Mouse (Mus musculus): ENCODE data around the gene Cntnap1. TPM values are rescaled to one million over a fixed set of nuclear protein-coding genes. Genes with fewer than 3 reads are reported as not detected.

Gene Cntnap1
- polyA plus RNA-seq, 1 experiment = 89.5 TPM

GRCm38 (mm10) chr11:101180846-101181740 lies 10.8 kb downstream of the Cntnap1 start:
- H3K27ac ChIP-seq (ENCODE audit: insufficient read depth, low read length) = no peak overlapping the region
- H3K4me1 ChIP-seq (ENCODE audit: control insufficient read depth, insufficient read depth, low read length) = no peaks in the 10 kb centered on the region
- H3K4me3 ChIP-seq (ENCODE audit: insufficient read depth, low read length) = no peak overlapping the region
- peak; percentile 79 for TF ChIP-seq CTCF (IDR thresholded peaks at IDR 0.05; ENCODE audit: extremely low read depth, insufficient read depth, low read length)
- TF ChIP-seq POLR2A (IDR thresholded peaks at IDR 0.05; ENCODE audit: extremely low read depth, insufficient read depth, low read length) = no peak

DNA sequence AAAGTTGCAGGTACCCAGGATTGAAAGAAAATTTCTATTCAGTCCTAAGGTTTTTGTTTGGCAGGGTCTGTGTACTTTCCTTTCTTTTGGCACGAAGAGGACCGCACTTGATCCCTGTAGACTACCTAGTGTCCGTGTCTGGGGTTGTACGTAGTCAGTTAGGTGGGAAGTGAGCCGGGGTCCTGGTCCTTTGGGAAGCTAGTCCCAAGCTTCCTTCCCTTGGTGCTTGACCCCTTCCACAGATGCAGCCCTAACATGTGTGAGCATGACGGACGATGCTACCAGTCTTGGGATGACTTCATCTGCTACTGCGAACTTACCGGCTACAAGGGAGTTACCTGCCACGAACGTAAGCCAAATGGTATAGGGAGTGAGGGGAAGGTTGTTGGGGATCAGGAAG lies 11.6 kb downstream of the Cntnap1 start:
- H3K27ac ChIP-seq (ENCODE audit: insufficient read depth, low read length) = no peak overlapping the region
- no peaks in the 10 kb centered on the region for H3K4me1 ChIP-seq (ENCODE audit: control insufficient read depth, insufficient read depth, low read length)
- TF ChIP-seq CTCF (IDR thresholded peaks at IDR 0.05; ENCODE audit: extremely low read depth, insufficient read depth, low read length) = no peak
- no peak for TF ChIP-seq POLR2A (IDR thresholded peaks at IDR 0.05; ENCODE audit: extremely low read depth, insufficient read depth, low read length)
- no peak overlapping the region for H3K4me3 ChIP-seq (ENCODE audit: insufficient read depth, low read length)

DNA sequence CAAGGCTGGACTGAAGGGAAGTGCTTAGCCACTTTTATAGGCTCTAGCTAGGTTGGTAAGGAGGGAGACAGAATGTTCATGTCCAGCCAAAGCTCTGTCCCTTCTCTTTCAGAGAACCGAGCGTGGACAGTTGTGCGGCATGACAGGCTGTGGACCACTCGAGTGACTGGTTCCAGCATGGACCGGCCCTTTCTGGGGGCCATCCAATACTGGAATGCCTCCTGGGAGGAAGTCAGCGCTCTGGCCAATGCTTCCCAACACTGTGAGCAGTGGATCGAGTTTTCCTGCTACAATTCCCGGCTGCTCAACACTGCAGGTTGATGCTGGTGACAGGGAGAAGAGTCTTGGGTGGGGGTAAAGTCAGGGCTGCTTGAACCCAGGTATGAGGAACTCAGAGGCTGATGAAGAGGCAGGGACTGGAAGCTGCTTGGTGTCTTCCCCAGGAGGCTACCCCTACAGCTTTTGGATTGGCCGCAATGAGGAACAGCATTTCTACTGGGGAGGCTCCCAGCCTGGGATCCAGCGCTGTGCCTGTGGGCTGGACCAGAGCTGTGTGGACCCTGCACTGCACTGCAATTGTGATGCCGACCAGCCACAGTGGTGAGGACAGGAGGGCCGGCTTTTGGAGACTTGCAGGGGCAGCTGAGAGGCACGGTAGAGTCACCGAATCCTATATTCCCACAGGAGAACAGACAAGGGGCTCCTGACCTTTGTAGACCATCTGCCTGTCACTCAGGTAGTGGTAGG lies 12.6 kb downstream of the Cntnap1 start:
- Histone ChIP-seq H3K4me1 (ENCODE audit: control insufficient read depth, insufficient read depth, low read length) (no peaks in the 10 kb centered on the region), H3K4me3 (ENCODE audit: insufficient read depth, low read length) (no peak overlapping the region), H3K27ac (ENCODE audit: insufficient read depth, low read length) (no peak overlapping the region)
- no peak for TF ChIP-seq POLR2A (IDR thresholded peaks at IDR 0.05; ENCODE audit: extremely low read depth, insufficient read depth, low read length)
- no peak for TF ChIP-seq CTCF (IDR thresholded peaks at IDR 0.05; ENCODE audit: extremely low read depth, insufficient read depth, low read length)

GRCm38 (mm10) chr11:101184984-101185383 lies 14.7 kb downstream of the Cntnap1 start:
- no peak for TF ChIP-seq CTCF (IDR thresholded peaks at IDR 0.05; ENCODE audit: extremely low read depth, insufficient read depth, low read length)
- TF ChIP-seq POLR2A (IDR thresholded peaks at IDR 0.05; ENCODE audit: extremely low read depth, insufficient read depth, low read length) = no peak
- peaks cover 2% of the 10 kb centered on the region for H3K4me1 ChIP-seq (ENCODE audit: control insufficient read depth, insufficient read depth, low read length)
- no peak overlapping the region for H3K27ac ChIP-seq (ENCODE audit: insufficient read depth, low read length)
- no peak overlapping the region for H3K4me3 ChIP-seq (ENCODE audit: insufficient read depth, low read length)

DNA sequence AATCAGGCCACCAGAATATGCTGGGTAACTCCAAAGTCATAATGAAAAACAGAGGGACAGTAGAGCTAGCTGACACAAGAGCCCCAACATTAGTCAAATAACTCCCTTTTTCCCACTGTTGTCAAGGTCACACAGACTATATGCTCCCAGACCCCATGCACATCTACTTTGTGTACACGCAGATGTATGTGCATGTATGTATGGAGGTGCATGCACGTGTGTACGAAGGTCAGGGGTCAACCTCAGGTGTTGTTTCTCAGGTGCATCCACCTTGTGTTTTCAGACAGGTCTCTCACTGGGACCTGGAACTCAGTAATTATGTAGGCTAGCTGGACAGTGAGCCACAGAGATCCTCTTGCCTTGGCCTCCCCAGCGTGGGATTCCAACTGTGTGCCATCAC lies 15.1 kb downstream of the Cntnap1 start:
- Histone ChIP-seq H3K27ac (ENCODE audit: insufficient read depth, low read length) (no peak overlapping the region), H3K4me3 (ENCODE audit: insufficient read depth, low read length) (no peak overlapping the region), H3K4me1 (ENCODE audit: control insufficient read depth, insufficient read depth, low read length) (peaks cover 5% of the 10 kb centered on the region)
- TF ChIP-seq POLR2A (IDR thresholded peaks at IDR 0.05; ENCODE audit: extremely low read depth, insufficient read depth, low read length) (no peak), CTCF (IDR thresholded peaks at IDR 0.05; ENCODE audit: extremely low read depth, insufficient read depth, low read length) (no peak)

DNA sequence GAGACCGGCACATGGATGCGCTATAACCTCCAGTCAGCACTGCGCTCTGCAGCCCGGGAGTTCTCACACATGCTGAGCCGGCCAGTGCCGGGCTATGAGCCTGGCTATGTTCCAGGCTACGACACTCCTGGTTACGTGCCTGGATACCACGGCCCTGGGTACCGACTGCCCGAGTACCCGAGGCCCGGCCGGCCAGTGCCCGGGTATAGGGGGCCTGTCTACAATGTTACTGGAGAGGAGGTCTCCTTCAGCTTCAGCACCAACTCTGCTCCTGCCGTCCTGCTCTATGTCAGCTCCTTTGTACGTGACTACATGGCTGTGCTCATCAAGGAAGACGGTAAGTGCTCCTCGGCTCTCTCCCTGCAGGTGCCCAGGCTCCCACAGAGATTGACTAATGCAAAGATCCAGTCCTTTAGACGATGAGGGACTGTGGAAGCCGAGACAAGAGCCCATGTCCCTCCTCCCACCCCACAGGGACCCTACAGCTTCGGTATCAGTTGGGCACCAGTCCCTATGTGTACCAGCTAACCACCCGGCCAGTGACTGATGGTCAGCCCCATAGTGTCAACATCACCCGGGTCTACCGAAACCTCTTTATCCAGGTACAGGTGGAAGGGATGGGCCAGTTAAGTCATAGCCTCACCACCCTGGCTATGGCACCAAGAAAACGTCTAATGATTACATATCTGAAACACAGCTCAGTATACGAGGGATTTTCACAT lies 16.4 kb downstream of the Cntnap1 start:
- Histone ChIP-seq H3K27ac (ENCODE audit: insufficient read depth, low read length) (no peak overlapping the region), H3K4me1 (ENCODE audit: control insufficient read depth, insufficient read depth, low read length) (peaks cover 7% of the 10 kb centered on the region), H3K4me3 (ENCODE audit: insufficient read depth, low read length) (no peak overlapping the region)
- no peak for TF ChIP-seq POLR2A (IDR thresholded peaks at IDR 0.05; ENCODE audit: extremely low read depth, insufficient read depth, low read length)
- TF ChIP-seq CTCF (IDR thresholded peaks at IDR 0.05; ENCODE audit: extremely low read depth, insufficient read depth, low read length) = no peak

DNA sequence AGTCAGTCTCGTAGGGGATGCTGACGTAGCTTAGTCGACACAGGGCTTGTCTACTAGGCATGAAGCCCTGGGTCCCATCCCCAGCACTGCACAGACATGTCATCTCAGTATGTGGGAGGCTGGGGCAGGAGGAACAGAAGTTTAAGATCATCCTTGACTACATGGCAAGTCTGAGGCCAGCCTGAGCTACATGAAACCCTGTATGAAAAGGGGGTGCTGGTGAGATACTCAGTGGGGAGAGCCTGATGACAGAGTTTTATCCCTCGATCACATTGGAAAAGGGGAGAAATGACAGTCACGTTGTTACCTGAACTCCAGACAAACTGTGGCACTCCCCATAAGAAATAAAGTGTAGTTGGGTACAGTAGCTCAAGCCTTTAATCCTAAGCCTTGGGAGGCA lies 17.2 kb downstream of the Cntnap1 start:
- no peak overlapping the region for H3K27ac ChIP-seq (ENCODE audit: insufficient read depth, low read length)
- TF ChIP-seq POLR2A (IDR thresholded peaks at IDR 0.05; ENCODE audit: extremely low read depth, insufficient read depth, low read length) = no peak
- no peak for TF ChIP-seq CTCF (IDR thresholded peaks at IDR 0.05; ENCODE audit: extremely low read depth, insufficient read depth, low read length)
- no peak overlapping the region for H3K4me3 ChIP-seq (ENCODE audit: insufficient read depth, low read length)
- peaks cover 7% of the 10 kb centered on the region for H3K4me1 ChIP-seq (ENCODE audit: control insufficient read depth, insufficient read depth, low read length)

DNA sequence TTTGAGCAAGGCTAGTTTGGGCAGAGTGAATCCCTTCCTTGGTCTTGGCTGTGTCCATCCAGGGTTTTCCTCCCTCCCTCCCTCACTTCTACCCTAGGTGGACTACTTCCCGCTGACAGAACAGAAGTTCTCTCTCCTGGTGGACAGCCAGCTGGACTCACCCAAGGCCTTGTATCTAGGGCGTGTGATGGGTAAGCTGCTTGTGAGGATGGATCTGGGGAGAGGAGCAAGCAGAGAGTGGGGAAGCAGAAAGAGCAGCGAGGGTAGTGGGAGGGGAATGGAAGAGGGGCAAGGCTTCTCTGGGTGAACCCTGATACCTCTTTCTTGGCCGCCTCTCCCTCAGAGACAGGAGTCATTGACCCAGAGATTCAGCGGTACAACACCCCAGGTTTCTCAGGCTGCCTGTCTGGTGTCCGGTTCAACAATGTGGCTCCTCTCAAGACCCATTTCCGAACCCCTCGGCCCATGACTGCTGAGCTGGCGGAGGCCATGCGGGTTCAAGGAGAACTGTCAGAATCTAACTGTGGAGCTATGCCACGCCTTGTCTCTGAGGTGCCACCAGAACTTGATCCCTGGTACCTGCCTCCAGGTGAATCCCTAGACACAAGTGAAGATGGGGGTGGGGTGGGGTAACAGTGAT lies 18.0 kb downstream of the Cntnap1 start:
- Histone ChIP-seq H3K27ac (ENCODE audit: insufficient read depth, low read length) (no peak overlapping the region), H3K4me3 (ENCODE audit: insufficient read depth, low read length) (no peak overlapping the region), H3K4me1 (ENCODE audit: control insufficient read depth, insufficient read depth, low read length) (peaks cover 7% of the 10 kb centered on the region)
- TF ChIP-seq POLR2A (IDR thresholded peaks at IDR 0.05; ENCODE audit: extremely low read depth, insufficient read depth, low read length) (no peak), CTCF (IDR thresholded peaks at IDR 0.05; ENCODE audit: extremely low read depth, insufficient read depth, low read length) (no peak)
